Mouse (Mus musculus): Measurements from ENCODE around the gene Zfp119b. TPM values are rescaled to one million over a fixed set of nuclear protein-coding genes. Genes with fewer than 3 reads are reported as not detected.

Zfp119b gene
- polyA plus RNA-seq, 1 experiment: 0.28 TPM

DNA sequence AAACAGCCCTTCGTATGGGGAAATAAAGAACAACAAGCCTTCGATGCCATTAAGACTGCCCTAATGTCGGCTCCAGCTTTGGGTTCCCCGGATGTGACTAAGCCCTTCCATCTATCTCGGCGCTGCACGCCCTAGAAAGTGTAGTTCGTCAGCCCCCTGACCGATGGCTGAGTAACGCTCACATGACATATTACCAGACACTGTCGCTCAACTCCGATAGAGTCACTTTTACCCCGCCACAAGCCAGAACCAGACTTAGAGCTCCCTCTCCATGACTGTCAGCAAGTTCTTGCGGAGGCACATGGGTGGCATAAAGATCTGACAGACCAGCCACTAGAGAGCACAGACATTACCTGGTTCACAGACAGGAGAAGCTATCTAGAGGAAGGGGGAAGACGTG, 16.1 kb downstream of the Zfp119b start:
- TF ChIP-seq GATA1 (IDR thresholded peaks at IDR 0.05; ENCODE audit: low read length): no peak

DNA sequence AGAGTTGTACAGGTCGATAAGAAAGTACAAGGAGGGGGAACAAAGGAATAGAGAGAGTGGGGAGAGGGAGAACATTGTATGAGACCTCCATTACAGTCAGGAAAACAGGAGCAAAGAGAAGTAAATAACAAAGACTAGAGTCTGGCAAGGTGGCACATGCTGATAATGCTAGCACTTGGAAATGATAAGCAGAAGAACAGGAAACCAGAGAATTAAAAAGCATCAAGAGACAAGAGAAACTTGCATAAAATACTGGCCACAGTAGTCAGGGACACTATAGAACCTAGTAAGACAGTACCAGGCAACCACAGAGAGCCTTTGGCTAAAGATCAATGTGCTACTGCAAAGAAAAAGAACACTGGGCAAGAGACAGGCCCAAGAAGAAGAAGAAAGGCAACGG, 16.7 kb downstream of the Zfp119b start:
- no peak for TF ChIP-seq GATA1 (IDR thresholded peaks at IDR 0.05; ENCODE audit: low read length)

DNA sequence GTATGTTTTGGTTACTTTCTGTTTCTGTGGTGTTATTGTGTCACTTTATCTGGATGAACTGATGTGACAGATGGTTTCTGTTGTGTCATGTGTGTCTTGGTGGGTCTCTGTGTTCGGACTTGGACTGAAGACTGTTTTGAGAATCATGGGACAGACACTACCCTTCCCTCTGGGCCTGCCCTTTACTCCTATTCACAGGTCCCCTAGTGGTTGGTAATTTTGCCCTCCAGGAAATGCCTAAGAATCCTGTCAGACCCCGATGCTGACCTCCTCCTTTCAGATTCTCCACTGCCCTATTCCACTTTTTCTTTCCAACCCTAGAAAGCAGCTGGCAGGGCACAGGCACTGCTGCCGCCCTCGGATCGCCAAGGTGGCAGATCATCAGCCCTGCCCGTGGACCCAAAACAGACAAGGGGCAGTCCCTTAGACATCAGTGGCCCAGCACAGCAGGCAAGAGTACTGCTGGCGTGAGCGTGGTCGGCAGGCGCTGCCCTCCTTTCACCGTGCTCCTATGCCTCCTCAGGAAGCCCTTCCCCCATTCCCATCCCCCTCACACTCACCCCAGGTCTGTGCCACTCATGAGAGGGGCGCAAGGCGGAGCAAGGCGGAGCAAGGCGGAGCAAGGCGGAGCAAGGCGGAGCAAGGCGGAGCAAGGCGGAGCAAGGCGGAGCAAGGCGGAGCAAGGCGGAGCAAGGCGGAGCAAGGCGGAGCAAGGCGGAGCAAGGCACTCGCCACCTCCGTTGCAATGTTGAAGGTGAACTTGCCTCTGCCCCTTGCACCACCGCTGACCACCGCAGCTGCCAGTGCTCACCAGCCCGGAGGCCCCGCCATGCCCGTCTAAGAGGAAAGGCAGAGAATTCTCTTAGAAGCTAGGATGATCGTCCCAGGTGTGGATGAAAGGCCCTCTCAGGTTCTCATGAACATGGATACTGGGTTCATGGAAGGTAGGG, 17.5 kb downstream of the Zfp119b start:
- no peak for TF ChIP-seq GATA1 (IDR thresholded peaks at IDR 0.05; ENCODE audit: low read length)

DNA sequence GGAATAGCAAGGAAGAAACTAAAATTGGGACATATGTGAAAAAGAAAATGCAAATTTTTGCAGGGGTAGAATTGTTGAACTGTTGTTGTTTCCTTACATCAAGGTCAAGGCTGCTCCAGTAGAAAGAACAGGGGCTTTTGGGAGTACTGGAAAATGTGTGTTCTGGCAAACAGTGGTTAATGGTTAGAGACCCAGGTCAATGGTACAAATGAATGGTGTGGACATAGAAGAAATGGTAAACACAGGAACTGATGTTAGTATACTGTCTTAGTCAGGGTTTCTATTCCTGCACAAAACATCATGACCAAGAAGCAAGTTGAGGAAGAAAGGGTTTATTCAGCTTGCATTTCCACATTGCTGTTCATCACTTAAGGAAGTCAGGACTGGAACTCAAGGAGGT, 42.6 kb downstream of the Zfp119b start:
- no peak for TF ChIP-seq GATA1 (IDR thresholded peaks at IDR 0.05; ENCODE audit: low read length)

DNA sequence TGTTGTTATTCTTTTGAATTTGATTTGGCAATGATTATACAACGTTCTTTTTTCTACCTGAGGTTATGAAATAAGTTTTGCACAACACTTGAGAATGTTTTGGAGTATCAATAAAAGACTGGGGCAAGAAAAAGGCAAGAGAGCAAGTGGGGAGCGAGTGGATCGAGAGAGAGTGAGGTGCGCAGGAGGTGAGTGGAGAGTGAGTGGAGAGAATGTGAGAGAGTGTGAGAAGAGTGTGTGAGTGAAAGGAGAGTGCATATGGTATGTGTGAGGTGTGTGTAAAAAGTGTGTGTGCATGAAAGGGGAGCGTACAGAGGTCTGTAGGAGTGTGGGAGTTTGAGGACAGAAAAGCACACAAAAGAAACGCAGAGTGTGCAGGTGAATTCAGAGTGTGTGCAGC, 45.2 kb downstream of the Zfp119b start:
- TF ChIP-seq GATA1 (IDR thresholded peaks at IDR 0.05; ENCODE audit: low read length): no peak

DNA sequence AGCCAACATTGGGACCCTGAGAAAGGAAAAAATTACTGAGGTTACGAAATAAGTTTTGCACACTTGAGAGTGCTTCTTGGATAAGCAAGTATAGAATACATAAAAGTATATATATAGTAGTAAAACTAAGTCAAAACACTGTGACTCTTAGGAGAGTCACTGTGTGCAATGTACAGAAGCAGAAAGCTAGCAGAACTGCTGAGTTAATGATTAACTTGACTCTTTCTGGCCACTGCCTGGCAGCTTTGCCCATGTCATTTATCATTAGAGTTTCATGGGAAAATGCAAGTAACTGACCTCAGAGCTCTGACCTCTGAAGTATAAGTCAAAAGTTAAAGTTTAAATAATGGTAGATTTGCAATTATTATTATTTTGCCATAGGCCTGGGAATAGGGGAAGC, 45.6 kb downstream of the Zfp119b start:
- no peak for TF ChIP-seq GATA1 (IDR thresholded peaks at IDR 0.05; ENCODE audit: low read length)

DNA sequence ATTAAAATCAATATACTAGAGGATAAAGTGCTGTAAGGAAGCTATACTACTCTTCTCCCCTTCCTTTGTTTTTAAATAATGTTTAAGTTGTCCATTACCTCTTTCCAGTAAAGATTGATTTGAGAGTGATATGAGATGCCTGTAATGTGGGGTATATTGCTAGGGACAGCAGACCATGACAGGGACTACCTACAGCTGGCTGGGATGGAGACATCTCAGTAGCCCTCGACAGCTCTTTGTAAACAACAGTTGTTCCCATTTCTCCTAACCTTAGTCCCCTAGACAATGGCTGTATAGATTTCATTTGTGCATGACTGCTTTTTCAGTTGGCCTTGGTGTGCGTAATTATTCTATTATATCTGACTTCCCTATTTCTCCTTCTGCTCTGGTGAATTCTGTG, 46.2 kb downstream of the Zfp119b start:
- TF ChIP-seq GATA1 (IDR thresholded peaks at IDR 0.05; ENCODE audit: low read length): no peak

Other genes starting within 250 kb of the Zfp119b start
- 0.16 and 0.28 TPM in 2 replicates for gene Pot1b, start 236.9 kb downstream of the Zfp119b start, polyA plus RNA-seq (2012)
- not detected in 2 replicates for gene Adgre4, start 199.5 kb downstream of the Zfp119b start, polyA plus RNA-seq (2012)
- 0.19 and 0.22 TPM in 2 replicates for gene Zfp119a, start 70.6 kb downstream of the Zfp119b start, polyA plus RNA-seq (2012)
- 1.4 and 2.0 TPM in 2 replicates for gene Zfp959, start 57.4 kb downstream of the Zfp119b start, polyA plus RNA-seq (2012)
- gene Ebi3, start 3.1 kb upstream of the Zfp119b start, polyA plus RNA-seq (2012): 0.12 and 0.22 TPM in 2 replicates
- gene Yju2, start 9.6 kb upstream of the Zfp119b start, polyA plus RNA-seq (2012): 35.7 and 46.0 TPM in 2 replicates
- gene Shd, start 21.0 kb upstream of the Zfp119b start, polyA plus RNA-seq (2012): 0.13 and 0.19 TPM in 2 replicates
- gene Fsd1, start 37.0 kb upstream of the Zfp119b start, polyA plus RNA-seq (2012): not detected in 2 replicates
- 0.06 and 0.08 TPM in 2 replicates for gene Stap2, start 56.1 kb upstream of the Zfp119b start, polyA plus RNA-seq (2012)
- gene Mpnd, start 56.2 kb upstream of the Zfp119b start, polyA plus RNA-seq (2012): 30.8 and 37.9 TPM in 2 replicates
- 73.8 and 78.3 TPM in 2 replicates for gene Sh3gl1, start 87.1 kb upstream of the Zfp119b start, polyA plus RNA-seq (2012)
- 95.0 and 102 TPM in 2 replicates for gene Chaf1a, start 90.9 kb upstream of the Zfp119b start, polyA plus RNA-seq (2012)
- 34.7 and 37.8 TPM in 2 replicates for gene Ubxn6, start 125.5 kb upstream of the Zfp119b start, polyA plus RNA-seq (2012)
- 208 and 276 TPM in 2 replicates for gene Hdgfl2, start 130.1 kb upstream of the Zfp119b start, polyA plus RNA-seq (2012)
- gene Plin4, start 160.3 kb upstream of the Zfp119b start, polyA plus RNA-seq (2012): not detected in 2 replicates
- gene Plin5, start 168.1 kb upstream of the Zfp119b start, polyA plus RNA-seq (2012): not detected in 2 replicates
- not detected in 2 replicates for gene Lrg1, start 172.5 kb upstream of the Zfp119b start, polyA plus RNA-seq (2012)
- gene Sema6b, start 190.8 kb upstream of the Zfp119b start, polyA plus RNA-seq (2012): 0.70 and 0.81 TPM in 2 replicates
- gene Tnfaip8l1, start 213.0 kb upstream of the Zfp119b start, polyA plus RNA-seq (2012): 0.81 and 1.2 TPM in 2 replicates
- 36.2 and 42.7 TPM in 2 replicates for gene Mydgf, start 234.4 kb upstream of the Zfp119b start, polyA plus RNA-seq (2012)

Measured in G1E-ER4 (cell line).